Mouse (Mus musculus) CH12.LX (cell line): ENCODE results near the gene Appl1. TPM values are rescaled to one million over a fixed set of nuclear protein-coding genes. Genes with fewer than 3 reads are reported as not detected.

Experiments used
- DNase-seq: peaks from one replicate; pipeline ENCODE4 v3.0.0-alpha.2; 2013; ENCODE audit errors: extremely low read depth
- H3K27ac ChIP-seq: 2 replicates; pipeline ENCODE4 v1.5.1; 2012; ENCODE audit warnings: low read depth, mild to moderate bottlenecking, control low read depth, moderate library complexity; ENCODE audit not compliant: insufficient read depth
- H3K27me3 ChIP-seq: replicated peaks from 2 replicates; pipeline ENCODE3; 2012; ENCODE audit warnings: inconsistent platforms
- H3K36me3 ChIP-seq, 2 experiments: replicated peaks in 1 of 2; 2 replicates each; pipeline versions ENCODE3 to v1.6.1; 2012; ENCODE audit warnings: inconsistent platforms in 1 of 2, low read length in 1 of 2, mild to moderate bottlenecking in 1 of 2, mixed read lengths in 1 of 2, moderate library complexity in 1 of 2; ENCODE audit not compliant: control insufficient read depth in 1 of 2, insufficient read depth in 1 of 2
- H3K4me1 ChIP-seq, 2 experiments: 2 replicates each; pipeline ENCODE4 v1.6.1; 2012; ENCODE audit warnings: inconsistent platforms in 1 of 2, moderate library complexity in 1 of 2; ENCODE audit not compliant: insufficient read depth in 2 of 2, control insufficient read depth in 1 of 2
- H3K4me2 ChIP-seq: 2 replicates; pipeline ENCODE4 v1.6.1; 2012; ENCODE audit warnings: low read depth, mild to moderate bottlenecking, control low read depth; ENCODE audit not compliant: poor library complexity, insufficient read depth, severe bottlenecking
- H3K4me3 ChIP-seq, 3 experiments: fragments of 150-350 bp in 1 of 3; sonication (generic) in 1 of 3; replicated peaks in 1 of 3; 2 replicates each; pipeline versions ENCODE3 to v1.5.1; 2011 to 2012; ENCODE audit warnings: low read depth in 2 of 3, low read length in 2 of 3, mild to moderate bottlenecking in 2 of 3, moderate library complexity in 2 of 3, control low read depth in 1 of 3, improper control_type of control experiment in 1 of 3, inconsistent platforms in 1 of 3, mixed read lengths in 1 of 3; ENCODE audit not compliant: poor library complexity in 1 of 3
- H3K79me2 ChIP-seq: replicated peaks from 2 replicates; pipeline ENCODE4 v1.6.1; 2012; ENCODE audit warnings: mild to moderate bottlenecking, moderate library complexity; ENCODE audit not compliant: control insufficient read depth, poor library complexity, insufficient read depth, severe bottlenecking; ENCODE audit errors: extremely low read depth
- H3K9ac ChIP-seq: 2 replicates; pipeline ENCODE4 v1.6.1; 2012; ENCODE audit warnings: low read depth, mild to moderate bottlenecking, control low read depth, moderate library complexity; ENCODE audit not compliant: insufficient read depth
- H3K9me3 ChIP-seq: replicated peaks from 2 replicates; pipeline ENCODE3; 2012; ENCODE audit warnings: low read length, inconsistent platforms, mixed read lengths
- CHD1 ChIP-seq: IDR thresholded peaks from 2 replicates; pipeline ENCODE4 v1.6.1; 2012; ENCODE audit warnings: low read depth, low read length, improper control_type of control experiment, inconsistent platforms
- CHD2 ChIP-seq: IDR thresholded peaks from 2 replicates; pipeline ENCODE4 v1.6.1; 2011; ENCODE audit warnings: low read length, improper control_type of control experiment
- CTCF ChIP-seq, 2 experiments: IDR thresholded peaks in 1 of 2; conservative IDR thresholded peaks in 1 of 2; 2 replicates each; pipeline ENCODE4 v1.5.1; 2011 to 2012; ENCODE audit warnings: low read depth in 2 of 2, low read length in 2 of 2, improper control_type of control experiment in 1 of 2, inconsistent platforms in 1 of 2, mild to moderate bottlenecking in 1 of 2, moderate library complexity in 1 of 2
- ETS1 ChIP-seq: conservative IDR thresholded peaks from 2 replicates; pipeline ENCODE4 v1.6.1; 2012; ENCODE audit warnings: low read depth, mild to moderate bottlenecking, inconsistent platforms, low read length, improper control_type of control experiment, moderate library complexity
- GABPA ChIP-seq: IDR thresholded peaks from 2 replicates; pipeline ENCODE4 v1.6.1; 2012; ENCODE audit warnings: low read depth, low read length, improper control_type of control experiment, inconsistent platforms; ENCODE audit not compliant: insufficient replicate concordance
- IRF4 ChIP-seq: IDR thresholded peaks from 2 replicates; pipeline ENCODE4 v1.6.1; 2014; ENCODE audit warnings: low read depth, mild to moderate bottlenecking, inconsistent platforms, low read length, improper control_type of control experiment
- KAT2A ChIP-seq: IDR thresholded peaks from 2 replicates; pipeline ENCODE4 v1.6.1; 2012; ENCODE audit warnings: low read length, improper control_type of control experiment, inconsistent platforms; ENCODE audit not compliant: insufficient replicate concordance
- MAFK ChIP-seq: IDR thresholded peaks from 2 replicates; pipeline ENCODE4 v1.6.1; 2011; ENCODE audit warnings: low read length, improper control_type of control experiment; ENCODE audit not compliant: insufficient replicate concordance
- MAX ChIP-seq: IDR thresholded peaks from 2 replicates; pipeline ENCODE4 v1.6.1; 2011; ENCODE audit warnings: low read length, improper control_type of control experiment
- MAZ ChIP-seq: IDR thresholded peaks from 2 replicates; pipeline ENCODE4 v1.6.1; 2012; ENCODE audit warnings: low read depth, mild to moderate bottlenecking, inconsistent platforms, low read length, improper control_type of control experiment, moderate library complexity
- MEF2A ChIP-seq: IDR thresholded peaks from 2 replicates; pipeline ENCODE4 v1.6.1; 2014; ENCODE audit warnings: low read depth, mild to moderate bottlenecking, inconsistent platforms, low read length, improper control_type of control experiment, borderline replicate concordance
- MYC ChIP-seq: IDR thresholded peaks from 2 replicates; pipeline ENCODE4 v1.6.1; 2011; ENCODE audit warnings: low read depth, mild to moderate bottlenecking, improper control_type of control experiment, low read length
- NRF1 ChIP-seq: IDR thresholded peaks from 2 replicates; pipeline ENCODE4 v1.6.1; 2014; ENCODE audit warnings: low read depth, mild to moderate bottlenecking, inconsistent platforms, low read length, improper control_type of control experiment, moderate library complexity
- RAD21 ChIP-seq: IDR thresholded peaks from 2 replicates; pipeline ENCODE4 v1.6.1; 2011; ENCODE audit warnings: low read depth, mild to moderate bottlenecking, low read length, improper control_type of control experiment, moderate library complexity
- RCOR1 ChIP-seq: conservative IDR thresholded peaks from 2 replicates; pipeline ENCODE4 v1.6.1; 2012; ENCODE audit warnings: low read depth, mild to moderate bottlenecking, inconsistent platforms, low read length, improper control_type of control experiment
- SIN3A ChIP-seq: IDR thresholded peaks from 2 replicates; pipeline ENCODE4 v1.6.1; 2012; ENCODE audit warnings: low read length, improper control_type of control experiment, inconsistent platforms
- SMC3 ChIP-seq: IDR thresholded peaks from 2 replicates; pipeline ENCODE4 v1.6.1; 2011; ENCODE audit warnings: low read depth, low read length, improper control_type of control experiment
- TBP ChIP-seq: conservative IDR thresholded peaks from 2 replicates; pipeline ENCODE4 v1.6.1; 2011; ENCODE audit warnings: low read depth, low read length, improper control_type of control experiment
- TCF12 ChIP-seq: IDR thresholded peaks from 2 replicates; pipeline ENCODE4 v1.6.1; 2014; ENCODE audit warnings: low read depth, mild to moderate bottlenecking, inconsistent platforms, low read length, improper control_type of control experiment
- UBTF ChIP-seq: IDR thresholded peaks from 2 replicates; pipeline ENCODE4 v1.6.1; 2012; ENCODE audit warnings: low read depth, mild to moderate bottlenecking, inconsistent platforms, low read length, improper control_type of control experiment, moderate library complexity
- USF2 ChIP-seq: conservative IDR thresholded peaks from 2 replicates; pipeline ENCODE4 v1.6.1; 2011; ENCODE audit warnings: low read depth, low read length, improper control_type of control experiment
- ZC3H11A ChIP-seq: IDR thresholded peaks from 2 replicates; pipeline ENCODE4 v1.6.1; 2012; ENCODE audit warnings: low read depth, mild to moderate bottlenecking, inconsistent platforms, low read length, improper control_type of control experiment
- ZMIZ1 ChIP-seq: IDR thresholded peaks from 2 replicates; pipeline ENCODE4 v1.6.1; 2012; ENCODE audit warnings: low read depth, mild to moderate bottlenecking, inconsistent platforms, low read length, improper control_type of control experiment
- ZNF384 ChIP-seq: IDR thresholded peaks from 2 replicates; pipeline ENCODE4 v1.6.1; 2012; ENCODE audit warnings: low read depth, low read length, improper control_type of control experiment, inconsistent platforms
- dilution Hi-C: fragments of 300-500 bp; cut with MboI; formaldehyde crosslinking; loops from 2 replicates; pipeline ENCODE4 v1.14.3; 2020; ENCODE audit warnings: low sequenced_read_pairs; ENCODE audit not compliant: extremely low pct_unique_long_range_greater_than_20kb, extremely low pct_ligation_motif_present
- in situ Hi-C: fragments of 300-500 bp; cut with MboI; formaldehyde crosslinking; loops from 3 replicates; pipeline ENCODE4 v1.14.3; 2019; ENCODE audit warnings: low sequenced_read_pairs, low pct_ligation_motif_present, low pct_unique_long_range_greater_than_20kb, mixed read lengths
- polyA plus RNA-seq: library from polyadenylated mRNA; unstranded; fragments of >175 nt; gene quantifications from 2 replicates; pipeline ENCODE4 v1.2.1, GENCODE M21; 2012; ENCODE audit warnings: low read depth; ENCODE audit not compliant: insufficient read length
- total RNA-seq, 2 experiments: library from RNA; depleted of rRNA; stranded (reverse); fragments of 300-350 nt in 1 of 2; fragments of >200 nt in 1 of 2; gene quantifications; 2 replicates each; pipeline ENCODE4 v1.2.3; 2012 to 2014

The Appl1 gene
- total and polyA plus RNA-seq, 3 experiments: 9.0 to 11.9 (median 11.0) TPM

DNA sequence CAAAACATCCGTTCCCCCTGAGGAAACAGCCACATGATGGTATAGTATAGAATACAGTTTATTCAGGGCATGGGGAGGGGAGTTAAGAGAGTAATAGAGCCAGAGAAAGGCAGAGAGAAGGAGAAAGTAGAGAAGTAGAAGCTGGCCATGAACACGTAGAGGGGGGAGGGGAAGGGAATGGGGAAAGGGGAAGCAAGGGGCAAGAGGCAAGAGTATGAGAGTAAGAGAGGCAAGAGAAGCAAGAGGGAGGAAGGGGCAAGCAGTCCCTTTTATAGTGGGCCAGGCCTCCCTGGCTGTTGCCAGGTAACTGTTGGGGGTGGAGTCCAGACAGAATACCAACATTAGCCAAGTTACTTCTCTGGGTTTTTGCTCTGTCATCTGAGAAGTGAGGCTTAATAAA is 6.5 kb upstream of the Appl1 start:
- H3K9ac ChIP-seq: no peak overlapping the region
- dilution Hi-C loops: no loop called here
- in situ Hi-C loops: loop anchor here (25.0 kb wide), 1 partner anchor 290 kb away; the partner anchor contains the start of gene Dnah12
- DNase-seq: no peak
- H3K36me3 ChIP-seq: no peaks in the 10 kb centered on the region
- no peak overlapping the region for H3K27ac ChIP-seq
- no peak overlapping the region for H3K4me3 ChIP-seq
- H3K27me3 ChIP-seq: peaks cover under 1% of the 10 kb centered on the region
- H3K4me1 ChIP-seq: peaks cover 0 to 3% of the 10 kb centered on the region in 2 experiments; a peak in 2 of 4 replicates
- H3K79me2 ChIP-seq: no peaks in the 10 kb centered on the region
- TF ChIP-seq CTCF (conservative IDR thresholded peaks at IDR 0.05 in 1 of 2, IDR thresholded peaks at IDR 0.05 in 1 of 2; ENCODE audit: low read depth in 2 of 2, low read length in 2 of 2): no peak
- TF ChIP-seq ZMIZ1: no peak
- TF ChIP-seq TBP: no peak
- no peak for TF ChIP-seq KAT2A
- TF ChIP-seq NRF1: no peak
- TF ChIP-seq ZNF384: no peak
- no peak for TF ChIP-seq RCOR1
- TF ChIP-seq SMC3: no peak
- no peak for TF ChIP-seq MAFK
- TF ChIP-seq TCF12: no peak
- TF ChIP-seq CHD1: no peak
- no peak for TF ChIP-seq ETS1
- no peak for TF ChIP-seq MAZ
- TF ChIP-seq USF2: no peak
- TF ChIP-seq ZC3H11A: no peak
- no peak for TF ChIP-seq RAD21
- H3K4me2 ChIP-seq: no peak overlapping the region
- peaks cover 4% of the 10 kb centered on the region for H3K9me3 ChIP-seq

DNA sequence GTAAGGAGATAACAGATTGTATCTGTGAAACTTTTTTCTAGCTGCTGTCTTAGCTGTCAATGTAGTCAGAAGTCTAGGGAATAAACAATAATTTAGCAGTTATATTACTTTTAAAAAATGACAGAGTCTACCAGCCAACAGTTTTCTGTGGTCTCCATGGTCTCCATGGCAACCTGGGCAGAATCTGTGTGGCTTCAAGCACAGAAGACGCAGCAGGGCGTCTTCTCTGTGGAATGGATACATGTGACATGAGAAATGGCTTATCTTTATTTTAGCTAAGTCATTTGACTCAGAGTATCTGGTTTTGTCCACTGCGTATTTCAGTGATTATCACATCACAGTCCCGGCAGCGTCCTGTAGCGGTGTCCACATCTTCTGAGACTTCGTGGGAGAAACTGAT is 5.2 kb upstream of the Appl1 start:
- no peak overlapping the region for H3K27ac ChIP-seq
- peaks cover 4% of the 10 kb centered on the region for H3K27me3 ChIP-seq
- DNase-seq: no peak
- peaks cover 0 to 3% of the 10 kb centered on the region in 2 experiments; a peak in 2 of 4 replicates for H3K4me1 ChIP-seq
- H3K9me3 ChIP-seq: peaks cover 6% of the 10 kb centered on the region
- TF ChIP-seq UBTF (no peak), CHD2 (no peak), MEF2A (no peak), IRF4 (no peak), NRF1 (no peak), MYC (no peak), MAX (no peak), GABPA (no peak), SIN3A (no peak)
- H3K4me2 ChIP-seq: no peak overlapping the region
- in situ Hi-C loops: loop anchor here (25.0 kb wide), 1 partner anchor 289 kb away; the partner anchor contains the start of gene Dnah12
- H3K36me3 ChIP-seq: no peaks in the 10 kb centered on the region
- H3K9ac ChIP-seq: no peak overlapping the region
- dilution Hi-C loops: no loop called here
- H3K4me3 ChIP-seq: no peak overlapping the region
- no peaks in the 10 kb centered on the region for H3K79me2 ChIP-seq
